Comparison of ENCODE assay signal across 14 mouse cellular contexts in the genomic region with DNA sequence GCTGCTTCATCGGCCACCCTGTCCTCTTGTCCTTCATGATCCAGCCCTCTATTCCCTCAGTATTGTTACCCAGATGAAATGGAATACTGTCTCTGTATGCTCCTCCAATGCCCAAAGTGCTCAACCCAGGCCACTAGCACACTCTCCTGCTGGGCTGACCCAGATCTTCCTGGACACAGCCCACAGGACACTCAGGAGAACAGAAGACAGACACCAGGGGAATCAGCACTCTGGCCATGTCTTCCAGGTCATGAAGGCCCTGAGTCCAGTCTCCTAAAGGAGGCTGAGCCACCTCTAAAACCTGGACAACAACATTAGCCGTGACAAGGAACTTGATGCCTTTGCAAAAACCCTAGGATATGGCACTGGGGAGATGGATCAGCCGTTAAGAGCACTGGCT. TPM values are rescaled to one million over a fixed set of nuclear protein-coding genes. Genes with fewer than 3 reads are reported as not detected.
A peak's percentile ranks its signal among the peaks of the same experiment; 100 is the strongest.
DNase-seq lines count a peak whose midpoint lies in the region.
"Had no signal": no experiment of that assay in that cellular context is flagged by ENCODE, and none has a peak within 500 bp of the region (broad histone marks: within the 10 kb centered on the region; RNA-seq: fewer than 3 reads in every experiment).

No protein-coding gene starts in this region.

- peak; percentile 9 for DNase-seq in gastrocnemius, adult 18-20 months (ENCODE audit: low spot score)
- DNase-seq in gastrocnemius, postnatal 10 days = no peak
- peak; percentile 61 for DNase-seq in cerebellum, adult 8-10 months
- DNase-seq in cerebellum, postnatal 25 days = peak; percentile 71 to 74
- no peak for DNase-seq in lung, postnatal 36 days
- DNase-seq in left cerebral cortex, postnatal 10 days (ENCODE audit: extremely low spot score in 1 of 2, low spot score in 2 of 2) = no peak
- DNase-seq: adrenal gland, postnatal 14 days; forebrain, postnatal 0 days; gastrocnemius, adult 2 months; gastrocnemius, postnatal 36 days; heart, adult 11 months; heart, postnatal 10 days; kidney, adult 18-20 months had no signal

- intact Hi-C loops in left cerebral cortex, postnatal 10 days (cut with DNase I) = no loop called here

RNA-seq across cellular contexts. Expression of gene Insyn1, which starts 28.1 kb away (rescaled TPM):
- 10 to 100 TPM; 24.5 to 31.0 TPM for total RNA-seq in gastrocnemius, adult 18-20 months (2021)
- 1 to 10 TPM; 7.9 to 9.9 TPM for total RNA-seq in gastrocnemius, postnatal 10 days (2021)
- 100 to 1,000 TPM; 126 to 133 TPM for total RNA-seq in left cerebral cortex, postnatal 10 days (2021)
- total RNA-seq: hematopoietic stem cell, adult 5-6 weeks had no signal

RNA-seq across cellular contexts. Expression of gene Cd276, which starts 38.8 kb away (rescaled TPM):
- total RNA-seq in gastrocnemius, adult 18-20 months (2021) = 10 to 100 TPM in 1 of 2 experiments, 1 to 10 TPM in 1; 8.5 to 13.5 TPM
- total RNA-seq in gastrocnemius, postnatal 10 days (2021) = 10 to 100 TPM; 23.7 to 33.1 TPM
- 10 to 100 TPM; 21.1 to 24.5 TPM for total RNA-seq in left cerebral cortex, postnatal 10 days (2021)

Comparison
In these comparisons a context has a peak if more than half of its experiments do, and no peak if none do; other contexts are left out.
1. DNase-seq: peak in gastrocnemius, adult 18-20 months (single experiment), cerebellum, adult 8-10 months (single experiment) and cerebellum, postnatal 25 days (2 of 2); none in gastrocnemius, postnatal 10 days (single experiment), lung, postnatal 36 days (single experiment) and left cerebral cortex, postnatal 10 days (0 of 2).